Mouse (Mus musculus) stomach, postnatal 0 days (tissue): ENCODE measurements around the gene Fgfbp3.

Source experiments
- CTCF ChIP-seq: IDR thresholded peaks from 2 replicates; pipeline ENCODE4 v1.5.1; 2016; ENCODE audit warnings: antibody characterized with exemption, low read depth, mild to moderate bottlenecking, moderate library complexity
- EP300 ChIP-seq: optimal IDR thresholded peaks from 2 replicates; pipeline ENCODE3; 2016; ENCODE audit warnings: antibody characterized with exemption

DNA sequence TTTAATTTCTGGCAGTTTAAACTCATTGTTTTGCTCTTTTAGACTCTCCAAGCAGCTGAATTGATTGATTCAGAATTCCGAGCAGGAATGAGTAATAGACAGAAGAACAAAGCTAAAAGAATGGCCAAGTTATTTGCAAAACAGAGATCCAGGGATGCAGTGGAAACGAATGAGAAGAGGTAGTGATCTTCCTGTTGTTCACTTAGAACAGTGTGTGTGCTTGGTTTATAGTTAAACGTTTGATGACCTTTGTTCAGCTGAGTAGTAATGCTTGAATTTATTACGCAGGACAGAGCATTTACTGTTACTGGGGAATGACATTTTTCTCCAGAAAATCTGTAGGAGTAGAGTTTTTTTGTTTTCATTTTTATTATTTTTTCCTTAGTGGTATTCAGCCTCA lies 38.9 kb upstream of the Fgfbp3 start:
- TF ChIP-seq CTCF (no peak), EP300 (no peak)
